Mouse (Mus musculus): ENCODE measurements around the gene 1700019A02Rik.

The 1700019A02Rik gene

GRCm38 (mm10) chr1:53187536-53187935 lies at the start of gene 1700019A02Rik:
Gene 1700019A02Rik, minus strand, starts transcription at chr1:53187636.
- DNase-seq (ENCODE audit: low read depth) = no peak

GRCm38 (mm10) chr1:53226063-53226462 lies 38.6 kb upstream of the 1700019A02Rik start:
- no peak for DNase-seq (ENCODE audit: low read depth)

- DNase-seq (ENCODE audit: low read depth) = no peak
These were observed 38.2 kb upstream of the 1700019A02Rik start for GRCm38 (mm10) chr1:53225616-53226015.

GRCm38 (mm10) chr1:53224775-53225174 lies 37.3 kb upstream of the 1700019A02Rik start:
- no peak for DNase-seq (ENCODE audit: low read depth)

- no peak for DNase-seq (ENCODE audit: low read depth)
These were observed 22.7 kb upstream of the 1700019A02Rik start for GRCm38 (mm10) chr1:53210136-53210535.

GRCm38 (mm10) chr1:53203902-53204301 lies 16.5 kb upstream of the 1700019A02Rik start:
- DNase-seq (ENCODE audit: low read depth) = no peak

GRCm38 (mm10) chr1:53201630-53202199 lies 14.3 kb upstream of the 1700019A02Rik start:
- DNase-seq (ENCODE audit: low read depth) = no peak

- no peak for DNase-seq (ENCODE audit: low read depth)
These were observed 7.1 kb upstream of the 1700019A02Rik start for GRCm38 (mm10) chr1:53194536-53194935.

- DNase-seq (ENCODE audit: low read depth) = no peak
These were observed 3.8 kb upstream of the 1700019A02Rik start for GRCm38 (mm10) chr1:53191234-53191633.

GRCm38 (mm10) chr1:53189620-53190019 lies 2.2 kb upstream of the 1700019A02Rik start:
- no peak for DNase-seq (ENCODE audit: low read depth)

- no peak for DNase-seq (ENCODE audit: low read depth)
These were observed 1.1 kb downstream of the 1700019A02Rik start for GRCm38 (mm10) chr1:53186301-53186700.

- DNase-seq (ENCODE audit: low read depth) = no peak
These were observed 29.7 kb downstream of the 1700019A02Rik start for GRCm38 (mm10) chr1:53157715-53158114.

GRCm38 (mm10) chr1:53123066-53123465 lies 64.4 kb downstream of the 1700019A02Rik start:
- DNase-seq (ENCODE audit: low read depth) = no peak

- no peak for DNase-seq (ENCODE audit: low read depth)
These were observed 76.9 kb downstream of the 1700019A02Rik start for GRCm38 (mm10) chr1:53110561-53110960.
